15 mouse cellular contexts compared by ENCODE assay signal in genomic region chrX:47703080-47703479, GRCm38 (mm10).
DNase-seq lines count a peak whose midpoint lies in the region; ATAC-seq and TF ChIP-seq lines count a peak whose summit lies in the region.
"Had no signal": no experiment of that assay in that cellular context is flagged by ENCODE, and none has a peak within 500 bp of the region (broad histone marks: within the 10 kb centered on the region; RNA-seq: fewer than 3 reads in every experiment).

No protein-coding gene starts in this region.

- H3K27ac ChIP-seq in forebrain, postnatal 0 days (ENCODE audit: low read depth, low read length): no peak overlapping the region
- no peak overlapping the region for H3K27ac ChIP-seq in forebrain, embryonic 10.5 days
- H3K27ac ChIP-seq in layer of hippocampus, adult 2 months: no peak overlapping the region
- H3K27ac ChIP-seq in thymus, adult 2 months (ENCODE audit: control insufficient read depth, insufficient read depth, low read length): no peak overlapping the region
- no peak overlapping the region for H3K27ac ChIP-seq in forebrain, embryonic 16.5 days (ENCODE audit: low read length)
- H3K27ac ChIP-seq: hindbrain, embryonic 12.5 days; macrophage had no signal

- no peak for TF ChIP-seq CTCF in forebrain, postnatal 0 days (IDR thresholded peaks at IDR 0.05; ENCODE audit: low read depth)
- TF ChIP-seq CTCF in layer of hippocampus, adult 2 months (conservative IDR thresholded peaks at IDR 0.05): peak; percentile 65
- TF ChIP-seq CTCF in thymus, adult 2 months (IDR thresholded peaks at IDR 0.05; ENCODE audit: borderline replicate concordance, control insufficient read depth, extremely low read depth, insufficient read depth, low read length, poor library complexity): no peak

- H3K9me3 ChIP-seq in forebrain, postnatal 0 days (ENCODE audit: low read length): no peaks in the 10 kb centered on the region
- H3K9me3 ChIP-seq in forebrain, embryonic 10.5 days: no peaks in the 10 kb centered on the region
- no peaks in the 10 kb centered on the region for H3K9me3 ChIP-seq in forebrain, embryonic 16.5 days (ENCODE audit: control insufficient read depth, low read length)
- H3K9me3 ChIP-seq: hindbrain, embryonic 12.5 days had no signal

- H3K36me3 ChIP-seq in forebrain, postnatal 0 days (ENCODE audit: insufficient read depth): no peaks in the 10 kb centered on the region
- no peaks in the 10 kb centered on the region for H3K36me3 ChIP-seq in forebrain, embryonic 10.5 days (replicated peaks)
- no peaks in the 10 kb centered on the region for H3K36me3 ChIP-seq in thymus, adult 2 months (ENCODE audit: control insufficient read depth, insufficient read depth, low read length)
- no peaks in the 10 kb centered on the region for H3K36me3 ChIP-seq in forebrain, embryonic 16.5 days (ENCODE audit: control insufficient read depth, insufficient read depth)
- H3K36me3 ChIP-seq: hindbrain, embryonic 12.5 days had no signal

- H3K4me1 ChIP-seq in forebrain, postnatal 0 days (ENCODE audit: insufficient read depth): no peaks in the 10 kb centered on the region
- H3K4me1 ChIP-seq in forebrain, embryonic 10.5 days: no peaks in the 10 kb centered on the region
- no peaks in the 10 kb centered on the region for H3K4me1 ChIP-seq in thymus, adult 2 months (replicated peaks; ENCODE audit: control insufficient read depth, insufficient read depth, low read length)
- no peaks in the 10 kb centered on the region for H3K4me1 ChIP-seq in forebrain, embryonic 16.5 days (replicated peaks; ENCODE audit: control insufficient read depth, insufficient read depth, low read length)
- H3K4me1 ChIP-seq: hindbrain, embryonic 12.5 days had no signal

- TF ChIP-seq POLR2A in thymus, adult 2 months (IDR thresholded peaks at IDR 0.05; ENCODE audit: control insufficient read depth, extremely low read depth, insufficient read depth, low read length, poor library complexity): no peak

- no peak for ATAC-seq in forebrain, postnatal 0 days
- no peak for ATAC-seq in forebrain, embryonic 16.5 days
- ATAC-seq: CD4-positive, CD25-positive, alpha-beta regulatory T cell, adult 4 months had no signal

- H3K4me3 ChIP-seq in forebrain, postnatal 0 days (ENCODE audit: low read depth, low read length): no peak overlapping the region
- no peak overlapping the region for H3K4me3 ChIP-seq in forebrain, embryonic 10.5 days
- no peak overlapping the region for H3K4me3 ChIP-seq in layer of hippocampus, adult 2 months
- no peak overlapping the region for H3K4me3 ChIP-seq in thymus, adult 2 months (ENCODE audit: control insufficient read depth, insufficient read depth, low read length)
- H3K4me3 ChIP-seq in forebrain, embryonic 16.5 days (replicated peaks; ENCODE audit: low read length): no peak overlapping the region
- H3K4me3 ChIP-seq: hindbrain, embryonic 12.5 days; myocyte had no signal

- H3K27me3 ChIP-seq in forebrain, postnatal 0 days (ENCODE audit: insufficient read depth, low read length): no peaks in the 10 kb centered on the region
- H3K27me3 ChIP-seq in forebrain, embryonic 10.5 days (ENCODE audit: poor library complexity, severe bottlenecking): no peaks in the 10 kb centered on the region
- no peaks in the 10 kb centered on the region for H3K27me3 ChIP-seq in thymus, adult 2 months (ENCODE audit: control insufficient read depth, insufficient read depth, low read length)
- H3K27me3 ChIP-seq in forebrain, embryonic 16.5 days (replicated peaks; ENCODE audit: control insufficient read depth, insufficient read depth, low read length): no peaks in the 10 kb centered on the region
- H3K27me3 ChIP-seq: hindbrain, embryonic 12.5 days had no signal

- no peak overlapping the region for H3K9ac ChIP-seq in forebrain, postnatal 0 days
- no peak overlapping the region for H3K9ac ChIP-seq in forebrain, embryonic 16.5 days (replicated peaks; ENCODE audit: low read depth, low read length)
- H3K9ac ChIP-seq: hindbrain, embryonic 12.5 days had no signal

- no peak overlapping the region for H3K4me2 ChIP-seq in forebrain, postnatal 0 days (ENCODE audit: low read depth)
- no peak overlapping the region for H3K4me2 ChIP-seq in forebrain, embryonic 16.5 days (ENCODE audit: low read length)
- H3K4me2 ChIP-seq: hindbrain, embryonic 12.5 days had no signal

- peak; percentile 19 for DNase-seq in forebrain, postnatal 0 days
- DNase-seq in forebrain, embryonic 10.5 days (ENCODE audit: extremely low spot score, low spot score): no peak
- peak in 1 of 2 experiments; percentile 24 for DNase-seq in layer of hippocampus, adult 2 months (ENCODE audit: low spot score in 2 of 2)
- no peak for DNase-seq in layer of hippocampus, adult 9-11 months
- peak; percentile 2 for DNase-seq in urinary bladder, postnatal 14 days (ENCODE audit: low spot score)
- no peak for DNase-seq in urinary bladder, adult 18-20 months (ENCODE audit: low spot score in 2 of 2)
- DNase-seq in thymus, adult 2 months: no peak
- DNase-seq: cerebellum, adult 18-20 months; gastrocnemius, postnatal 36 days; layer of hippocampus, postnatal 36 days had no signal

Comparison
In these comparisons a context has a peak if more than half of its experiments do, and no peak if none do; other contexts are left out.
1. DNase-seq: peak in forebrain, postnatal 0 days (single experiment) and urinary bladder, postnatal 14 days (single experiment); none in forebrain, embryonic 10.5 days (single experiment), layer of hippocampus, adult 9-11 months (single experiment), urinary bladder, adult 18-20 months (0 of 2) and thymus, adult 2 months (single experiment).